Mouse (Mus musculus): ENCODE results near the gene Tldc2.

Gene Tldc2

DNA sequence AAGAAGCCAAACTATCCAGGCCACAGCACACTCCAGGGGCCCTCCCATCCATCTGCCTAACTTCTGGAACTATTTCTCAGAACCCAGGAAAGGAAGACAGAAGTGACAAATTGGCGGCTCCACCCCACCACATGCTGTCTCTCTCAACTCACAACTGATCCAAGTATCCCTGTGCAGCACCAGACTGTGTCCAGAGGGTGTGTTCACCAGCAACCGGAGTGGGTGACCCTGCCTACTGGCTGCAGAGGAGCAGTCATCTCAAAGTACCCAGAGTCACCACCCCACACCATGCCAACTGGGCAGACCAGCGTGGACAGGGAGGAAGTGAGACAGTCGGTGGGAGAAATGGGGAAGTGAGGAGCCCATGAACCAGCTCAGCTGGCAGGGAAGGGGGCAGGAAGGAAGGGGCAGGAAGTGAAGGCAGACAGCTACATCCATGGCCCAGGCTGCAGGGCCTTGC lies 23.6 kb upstream of the Tldc2 start:
- DNase-seq, result no peak

DNA sequence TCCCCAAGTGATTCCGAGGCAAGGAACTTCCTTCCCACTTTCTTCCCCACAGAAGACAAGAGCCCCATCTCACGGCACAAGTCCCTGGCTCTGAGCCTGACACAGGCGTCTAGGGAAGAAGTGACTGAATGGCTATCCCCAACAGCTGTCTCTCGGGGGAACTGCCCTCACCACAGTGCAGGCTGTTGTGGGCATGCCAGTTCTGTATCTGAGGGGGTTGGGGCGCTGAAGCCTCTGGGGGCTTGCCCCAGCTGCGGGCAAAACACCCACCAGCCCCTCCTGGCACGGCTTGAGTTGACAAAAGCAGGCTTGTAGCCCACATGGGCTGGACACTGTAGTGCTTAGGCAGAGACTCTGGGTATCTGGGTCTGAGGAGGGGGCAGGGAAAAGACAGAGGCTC lies 22.7 kb upstream of the Tldc2 start:
- DNase-seq, result no peak

DNA sequence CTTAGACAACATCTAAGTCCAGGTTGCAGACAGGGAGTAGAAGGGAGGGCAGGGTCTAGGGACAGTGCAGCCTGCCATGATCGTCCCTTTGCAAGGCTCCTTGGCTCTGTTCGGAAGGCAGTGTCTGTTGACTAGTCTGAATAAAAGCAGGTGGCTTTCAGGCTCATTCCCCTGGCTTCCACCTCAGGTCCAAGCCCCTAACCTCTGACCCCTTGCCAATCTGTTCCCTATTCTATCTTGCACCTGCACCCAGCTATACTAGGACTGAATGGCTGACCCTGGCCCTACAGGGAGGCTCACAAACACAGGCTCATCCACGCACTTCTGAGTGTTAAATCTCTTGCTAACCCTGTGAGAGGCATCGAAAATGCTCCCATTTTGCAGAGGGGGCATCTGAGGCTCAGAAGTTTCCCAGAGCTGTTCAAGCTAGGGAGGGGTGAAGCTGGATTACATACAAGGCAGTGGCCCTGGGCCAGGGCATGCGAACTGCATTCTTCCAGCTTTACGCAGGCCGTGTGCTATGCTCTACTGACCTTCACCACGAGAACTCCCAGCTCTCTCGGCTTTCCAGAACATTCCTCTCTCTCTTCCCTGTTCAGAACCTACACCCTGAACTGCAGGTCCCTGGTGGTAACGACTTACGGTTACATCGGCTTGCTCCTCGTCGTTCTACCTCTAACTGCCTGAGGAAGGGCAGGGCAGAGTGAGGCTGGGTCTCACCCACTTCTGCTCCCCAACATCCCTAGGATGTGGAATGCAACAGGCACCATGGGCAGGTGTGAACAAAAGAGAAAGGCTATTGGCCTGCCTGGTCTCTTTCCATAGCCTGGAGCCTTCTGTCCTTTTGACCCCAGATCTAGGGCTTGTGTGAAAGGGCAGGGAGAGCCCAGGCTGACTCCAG lies 21.6 kb upstream of the Tldc2 start:
- DNase-seq, result no peak

DNA sequence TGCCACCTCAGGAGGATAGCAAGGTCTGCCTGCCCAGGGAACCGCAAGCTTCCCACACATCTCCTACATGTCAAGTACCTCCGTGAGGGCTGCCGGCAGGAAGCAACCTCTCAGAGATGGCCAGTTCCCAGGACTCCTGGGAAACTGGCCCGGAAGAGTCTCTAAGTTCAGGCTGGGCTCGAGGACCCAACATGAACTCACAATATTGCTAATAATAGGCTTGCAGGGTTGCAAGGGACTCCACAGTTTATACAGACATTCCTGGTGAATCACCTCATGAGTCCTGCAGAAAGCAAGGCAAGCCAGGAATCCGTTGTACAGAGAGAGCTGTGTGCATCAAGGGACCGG lies 21.0 kb upstream of the Tldc2 start:
- no peak for DNase-seq

DNA sequence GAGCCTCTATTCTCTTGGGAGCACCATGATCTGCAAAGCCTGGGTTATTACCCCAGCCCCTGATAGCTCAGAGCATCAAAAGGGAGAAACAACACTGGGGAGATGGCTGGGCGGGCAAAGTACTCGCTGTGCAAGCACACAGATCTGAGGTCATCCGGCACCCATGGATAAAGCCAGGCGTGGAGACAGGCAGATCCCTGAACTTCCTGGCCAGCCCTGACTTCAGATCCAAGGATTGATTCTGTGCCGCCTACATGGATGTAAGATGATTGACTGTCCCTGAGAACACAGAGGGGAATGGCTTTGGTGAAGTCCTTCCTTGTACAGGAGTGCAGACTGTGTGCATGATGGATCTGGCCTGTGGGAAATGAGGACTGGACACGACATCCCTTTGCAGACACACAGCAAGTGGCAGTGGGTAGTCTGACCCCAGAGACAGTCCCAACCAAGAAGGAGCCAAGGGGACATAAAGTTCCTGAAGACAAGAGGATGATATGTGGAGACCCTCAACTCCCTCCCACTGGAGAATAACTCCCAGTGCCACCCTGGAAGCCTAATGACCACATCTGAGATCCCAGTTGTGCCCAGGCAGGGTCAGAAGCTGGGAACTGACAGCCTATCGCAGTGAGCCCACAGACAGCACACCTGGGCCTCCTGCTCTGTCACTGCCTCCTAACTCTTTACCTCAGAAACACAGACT lies 20.0 kb upstream of the Tldc2 start:
- DNase-seq, result no peak

DNA sequence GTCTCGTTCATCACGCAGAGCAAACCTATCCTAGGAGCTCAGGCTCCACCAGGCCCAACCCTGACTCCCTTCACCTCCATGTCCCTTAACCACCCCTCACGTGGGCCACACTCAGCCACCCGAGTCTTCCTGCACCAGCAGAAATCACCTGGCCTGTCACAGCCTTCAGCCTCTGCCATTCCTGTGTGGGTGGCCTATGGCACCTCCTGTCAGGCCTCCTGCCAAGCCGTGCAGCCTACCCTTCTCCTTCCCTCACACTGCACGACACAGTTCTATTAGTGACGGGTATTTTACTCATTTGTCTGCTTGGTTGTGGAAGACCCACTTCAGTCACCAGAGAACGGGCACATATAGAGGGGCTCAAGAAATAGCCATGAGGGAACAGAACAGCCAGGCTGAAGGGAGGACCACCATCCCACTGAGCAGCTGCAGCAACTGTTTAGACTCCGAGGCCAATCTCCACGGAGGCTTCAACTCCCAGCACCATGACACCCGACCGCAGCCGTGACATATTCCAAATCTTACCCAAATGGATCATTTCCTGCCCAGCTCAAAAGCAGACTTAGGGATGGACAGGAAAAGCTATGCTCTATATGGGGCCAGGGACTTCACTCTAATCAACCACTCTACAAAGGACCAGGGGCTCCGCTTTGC lies 18.0 kb upstream of the Tldc2 start:
- DNase-seq, result no peak

DNA sequence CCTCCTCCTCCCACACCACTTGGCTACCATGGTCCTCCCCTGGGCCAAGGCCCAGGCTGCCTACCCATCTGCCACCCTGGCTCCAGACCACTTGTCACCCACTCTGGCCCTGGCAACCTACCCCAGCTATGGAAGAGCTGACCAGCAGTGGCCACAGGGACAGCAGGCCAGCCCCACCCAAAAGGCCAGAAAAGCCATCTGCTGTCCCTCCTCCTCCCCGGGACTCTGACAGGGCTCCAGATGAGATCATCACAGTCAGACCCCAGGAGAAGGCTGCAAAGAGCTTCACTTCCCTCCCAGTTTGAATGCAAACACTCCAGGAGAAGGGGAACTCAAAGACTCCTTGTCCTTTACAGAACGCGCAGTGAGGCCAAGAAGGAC lies 17.5 kb upstream of the Tldc2 start:
- no peak for DNase-seq

DNA sequence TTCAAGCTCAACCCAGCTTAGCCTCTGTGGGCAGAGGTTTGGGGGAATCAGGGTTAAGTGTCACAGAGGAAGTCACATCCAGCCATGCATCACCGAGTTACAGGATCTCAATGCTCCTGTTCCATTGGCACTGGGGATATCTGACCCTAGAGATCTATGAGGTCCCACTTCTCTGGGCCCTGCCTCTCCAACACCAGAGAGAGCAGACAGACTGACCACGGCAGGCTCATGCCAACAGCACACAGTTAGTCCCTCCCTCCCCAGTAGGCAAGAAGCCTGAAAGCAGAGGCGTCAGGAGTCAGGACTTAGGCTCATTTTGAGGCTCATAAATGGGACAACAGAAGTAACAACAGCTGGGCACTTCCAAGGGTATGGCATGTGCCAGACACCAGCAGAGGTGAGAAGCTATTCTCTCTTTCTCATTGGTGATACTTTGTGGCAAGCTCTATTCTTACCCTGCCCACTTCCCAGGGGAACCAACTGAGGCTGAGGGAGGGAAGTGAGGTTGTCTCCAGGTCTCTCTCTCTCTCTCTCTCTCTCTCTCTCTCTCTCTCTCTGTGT lies 17.0 kb upstream of the Tldc2 start:
- no peak for DNase-seq

DNA sequence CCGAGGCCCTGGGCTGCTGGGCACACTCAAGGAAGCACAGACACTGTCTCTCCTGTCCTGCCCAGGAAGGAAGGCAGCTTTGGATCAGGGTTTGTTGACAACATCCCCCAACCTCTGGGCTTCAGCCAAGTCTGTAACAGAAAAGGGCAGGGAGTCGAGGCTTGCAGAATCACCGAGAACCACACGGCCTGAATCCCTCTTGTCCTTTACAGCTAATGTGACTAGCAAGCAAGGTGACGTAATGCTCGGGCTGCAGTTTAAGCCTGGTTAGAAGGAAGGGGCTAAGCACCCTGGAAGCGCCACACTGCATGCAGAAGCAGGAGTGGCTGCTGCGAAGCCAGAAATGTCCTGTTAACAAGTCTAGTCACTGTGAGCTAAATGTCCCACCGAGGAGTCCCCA lies 16.5 kb upstream of the Tldc2 start:
- no peak for DNase-seq

DNA sequence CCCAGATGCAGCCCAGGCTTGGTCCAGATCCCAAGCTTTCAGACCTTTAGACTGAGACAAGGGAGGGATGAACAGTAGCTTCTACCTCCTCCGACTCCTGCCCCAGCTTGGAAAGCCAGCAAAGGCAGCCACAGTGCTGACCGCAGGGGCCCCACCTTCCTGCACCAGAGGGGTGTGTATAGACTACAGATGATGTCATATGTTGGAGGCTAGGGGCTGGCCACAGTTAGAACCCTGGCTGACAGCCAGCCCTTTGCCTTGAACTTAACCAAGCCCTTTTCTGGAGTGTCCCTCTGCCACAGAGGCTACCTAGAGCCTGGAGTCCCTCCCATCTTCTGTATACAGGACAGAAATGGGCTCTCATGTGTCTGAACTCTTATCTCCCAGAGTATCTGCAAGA lies 15.3 kb upstream of the Tldc2 start:
- peak; percentile 65 for DNase-seq

DNA sequence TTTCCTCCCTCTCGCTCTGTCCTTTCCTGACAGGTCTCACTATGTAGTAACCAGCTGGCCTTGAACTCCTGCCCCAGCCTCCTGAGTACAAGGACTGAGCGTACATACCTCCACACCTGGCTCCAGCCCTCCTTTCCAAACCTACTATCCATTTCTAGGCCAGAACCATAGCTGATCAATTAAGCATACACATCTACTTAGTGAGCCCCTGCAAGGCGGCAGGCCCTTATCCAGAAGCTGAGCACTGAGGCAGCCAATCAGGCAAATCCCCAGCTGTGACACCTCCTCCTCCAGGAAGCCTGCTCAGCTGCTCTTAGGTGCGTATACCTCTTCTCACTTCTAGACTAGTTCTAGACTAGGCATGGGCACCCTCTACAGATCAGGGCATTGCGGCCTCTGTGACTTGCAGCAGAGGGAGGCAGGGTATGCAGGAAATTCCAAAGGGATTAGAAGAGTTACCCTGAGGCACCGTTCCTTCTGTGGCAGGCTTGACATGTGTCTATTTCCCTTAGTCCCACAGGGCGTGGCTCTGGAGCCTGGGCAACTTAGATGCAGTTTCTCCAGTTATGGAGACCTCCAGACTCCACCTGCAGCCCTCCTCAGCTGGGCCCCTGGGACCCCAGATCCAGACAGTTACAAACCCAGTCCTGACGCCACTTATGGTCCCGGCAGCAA lies 14.4 kb upstream of the Tldc2 start:
- DNase-seq, result no peak

DNA sequence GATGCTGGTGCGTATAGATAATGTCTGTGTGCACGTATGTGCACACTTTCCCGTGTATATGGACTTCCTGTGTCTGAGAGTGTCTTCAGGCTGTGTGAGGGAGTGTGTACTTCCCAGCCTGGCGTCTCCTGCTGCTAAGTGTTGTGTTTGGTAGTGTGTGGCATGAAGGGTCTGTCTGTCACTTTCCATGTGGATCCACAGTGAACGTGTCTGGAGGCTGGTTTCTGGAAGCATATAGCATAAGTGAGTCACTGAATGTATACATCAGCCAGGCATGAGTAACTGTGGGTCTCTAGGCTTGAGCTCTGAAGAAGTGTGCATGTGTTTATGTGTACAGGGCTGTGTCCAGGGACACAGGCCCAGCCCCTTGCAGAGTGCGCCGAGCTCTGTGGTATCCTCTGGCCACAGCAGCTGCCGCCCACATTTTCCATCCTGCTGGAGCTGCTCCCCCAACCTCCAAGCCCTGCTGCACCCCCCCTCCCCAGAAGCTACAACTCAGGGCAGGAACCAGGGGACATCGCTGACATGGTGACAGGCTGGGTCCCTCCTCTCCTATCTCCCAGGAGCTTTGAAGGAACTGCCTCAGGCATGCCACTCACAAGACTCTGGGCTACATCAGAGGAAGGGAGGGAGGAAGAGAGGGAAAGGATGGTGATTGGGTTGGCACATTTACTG lies 13.3 kb upstream of the Tldc2 start:
- DNase-seq, result no peak

DNA sequence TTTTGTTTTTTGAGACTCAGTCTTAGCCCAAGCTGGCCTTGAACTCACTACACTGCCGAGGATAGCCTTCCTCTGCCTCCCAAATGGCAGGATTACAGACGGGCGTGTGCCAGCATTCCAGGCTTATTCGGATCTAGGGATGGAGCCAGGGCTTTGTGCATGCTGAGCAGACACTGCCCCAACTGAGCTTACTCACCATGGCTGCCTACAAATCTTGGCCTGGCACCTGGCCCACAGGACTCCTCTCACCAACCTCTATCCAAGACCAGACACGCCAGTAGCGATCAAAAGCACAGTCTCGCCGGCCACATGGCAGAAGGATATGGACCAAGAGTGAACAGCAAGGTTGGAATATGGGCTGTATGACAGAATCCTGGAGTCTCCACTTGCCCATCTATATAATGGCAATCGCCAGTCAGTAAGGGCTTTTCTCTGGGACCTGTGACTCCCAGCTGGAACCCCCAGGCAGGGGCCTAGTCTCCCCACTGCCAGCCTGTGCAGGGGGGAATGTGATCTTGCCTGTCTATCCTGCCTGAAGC lies 12.6 kb upstream of the Tldc2 start:
- no peak for DNase-seq

DNA sequence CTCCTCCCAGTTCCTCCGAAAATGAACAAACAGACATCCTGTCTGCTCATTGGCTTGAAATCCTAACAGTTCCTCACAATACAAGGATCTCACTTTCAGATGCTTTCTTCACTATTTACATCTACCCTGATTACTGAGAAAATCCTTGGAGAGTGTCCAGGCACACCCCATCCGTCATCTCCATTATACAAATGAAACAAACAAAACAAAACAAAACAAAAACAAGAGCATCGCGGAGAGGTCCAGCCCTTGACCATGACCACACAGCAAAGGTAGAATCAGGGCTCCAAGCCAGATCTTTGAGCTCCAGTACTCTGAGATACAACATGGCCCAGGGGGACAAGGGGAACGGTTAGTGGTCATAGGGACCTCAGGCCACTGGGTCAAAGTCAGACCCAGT lies 12.1 kb upstream of the Tldc2 start:
- DNase-seq, result no peak

DNA sequence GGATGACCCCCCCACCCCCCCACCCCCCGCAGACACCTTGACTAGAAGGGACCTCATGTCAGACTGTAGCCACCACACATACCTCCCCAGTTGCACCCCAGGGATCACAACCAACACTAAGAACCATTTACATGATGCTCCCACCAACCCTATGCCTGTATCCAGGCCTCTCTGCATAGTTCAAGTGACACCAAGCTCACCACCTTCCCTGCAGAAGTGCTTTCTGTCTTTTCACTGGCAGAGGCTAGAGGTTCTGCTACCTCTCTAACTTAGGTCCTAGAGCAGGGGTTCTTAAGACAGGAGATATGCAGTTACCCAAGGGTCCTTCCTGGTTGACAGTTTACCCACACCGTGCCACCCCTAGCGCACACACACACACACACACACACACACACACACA lies 11.6 kb upstream of the Tldc2 start:
- no peak for DNase-seq

DNA sequence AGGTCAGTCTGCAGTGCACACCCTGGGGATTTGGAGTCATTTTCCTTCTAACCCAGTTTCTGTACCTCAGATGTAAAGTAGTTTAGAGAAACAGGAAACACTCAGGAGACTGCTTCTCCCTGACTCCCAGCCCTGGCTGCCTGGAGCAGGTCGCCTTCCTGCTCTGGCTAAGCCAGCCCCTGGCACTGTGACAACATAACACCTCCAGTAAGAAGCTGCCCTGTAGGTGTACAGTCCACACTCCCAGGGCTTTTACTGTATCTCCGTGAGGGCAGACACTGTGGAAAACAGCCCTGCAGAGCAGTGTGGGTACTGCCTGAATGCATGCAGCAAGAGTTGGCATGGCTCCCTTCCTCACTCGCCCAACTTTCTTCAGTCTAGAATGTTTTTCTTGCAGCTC lies 11.2 kb upstream of the Tldc2 start:
- DNase-seq, result no peak

DNA sequence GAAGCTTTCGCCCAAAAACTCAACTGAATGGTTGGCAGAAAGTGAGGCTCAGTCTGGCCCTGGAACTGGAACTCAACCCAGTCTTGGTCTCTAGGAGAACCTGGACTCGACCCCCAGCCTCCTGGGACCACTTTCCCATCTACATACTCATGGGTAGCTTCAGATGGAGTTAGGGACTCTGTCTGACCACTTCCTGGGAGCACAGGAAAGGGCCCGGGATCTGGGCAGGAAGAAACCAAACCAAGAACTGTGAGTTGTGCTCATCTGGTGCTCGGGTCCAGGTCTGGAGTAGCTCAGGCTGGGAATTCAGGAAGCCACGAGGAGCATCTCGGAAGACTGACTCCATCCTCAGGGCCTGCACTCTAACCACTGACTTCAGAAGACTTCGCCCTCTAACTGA lies 10.3 kb upstream of the Tldc2 start:
- no peak for DNase-seq

DNA sequence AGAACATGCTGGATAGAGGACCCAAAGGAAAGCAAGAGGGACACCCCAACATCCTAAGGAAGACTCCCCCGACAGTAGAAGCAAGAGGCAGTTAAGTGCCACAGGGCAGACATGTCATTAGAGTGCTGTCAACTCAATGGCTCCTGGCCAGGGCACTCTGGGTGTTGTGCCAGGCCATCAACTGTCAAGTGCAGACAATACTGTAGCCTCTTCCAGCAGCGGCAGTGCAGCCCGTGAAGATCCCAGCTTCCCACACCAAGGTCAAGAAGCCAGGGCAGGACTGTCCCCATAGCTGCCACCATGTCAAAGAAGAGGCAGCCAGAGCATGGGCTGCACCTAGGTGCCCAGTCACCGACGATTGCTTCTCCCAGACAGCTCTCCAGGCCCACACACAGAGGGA lies 9.7 kb upstream of the Tldc2 start:
- DNase-seq, result no peak

DNA sequence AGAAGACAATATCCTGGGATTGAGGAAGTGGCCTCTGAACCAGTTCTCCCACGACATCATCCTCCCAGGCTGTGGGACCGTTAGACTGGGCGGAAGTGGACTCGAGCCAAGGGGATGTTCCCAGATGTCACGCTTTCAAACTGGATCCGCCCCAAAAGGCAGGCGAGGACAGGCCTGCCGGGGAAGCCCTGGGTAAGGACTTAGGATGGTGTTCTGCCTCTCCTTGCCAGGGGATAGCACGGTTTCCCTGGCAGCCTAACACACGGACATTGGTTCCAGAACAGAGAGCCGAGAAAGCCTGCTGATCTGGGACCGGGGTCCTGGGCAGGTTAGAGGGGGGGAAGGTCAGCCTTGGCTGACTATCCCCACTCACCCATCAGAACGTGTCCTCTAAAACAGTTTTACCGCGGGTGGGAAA lies 9.2 kb upstream of the Tldc2 start:
- DNase-seq, result peak; percentile 58

DNA sequence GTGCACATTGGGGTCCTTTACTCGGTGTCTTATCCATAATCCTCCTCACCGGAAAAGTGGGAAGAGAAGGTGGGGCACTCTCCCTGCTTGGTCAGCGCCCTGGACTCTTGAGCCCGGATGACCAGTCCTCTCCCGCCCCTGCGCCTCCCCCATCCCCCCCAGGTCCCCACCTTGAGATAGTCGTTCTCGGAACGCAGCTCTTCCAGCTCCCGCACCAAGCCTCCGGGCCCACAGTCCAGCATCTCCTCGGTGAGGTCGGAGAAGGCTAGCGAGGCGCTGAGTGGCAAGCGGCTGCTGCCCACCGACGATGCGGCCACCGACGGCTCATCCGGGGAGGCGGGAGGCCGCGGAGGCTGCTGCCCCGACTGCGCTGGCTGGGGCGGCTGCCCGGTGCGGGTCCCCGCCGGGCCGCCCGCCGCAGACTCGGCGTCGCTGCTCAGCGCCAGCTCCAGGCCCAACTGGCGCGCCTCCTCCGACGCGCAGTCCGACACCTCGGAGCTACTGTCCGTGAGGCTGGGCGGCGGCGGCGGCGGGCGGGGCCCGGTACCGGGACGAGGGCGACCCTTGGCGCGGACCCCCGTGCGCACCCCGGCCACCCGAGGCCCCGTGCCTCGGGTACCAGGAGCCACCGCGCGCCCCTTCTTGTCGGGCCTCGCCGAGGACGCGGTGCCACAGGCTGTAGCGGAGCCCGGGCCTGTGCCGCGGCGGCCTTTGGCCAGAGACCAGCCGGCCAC lies 8.6 kb upstream of the Tldc2 start:
- DNase-seq, result no peak

All from liver (tissue).